Mouse (Mus musculus): ENCODE measurements around the gene Casz1.

Casz1 gene

DNA sequence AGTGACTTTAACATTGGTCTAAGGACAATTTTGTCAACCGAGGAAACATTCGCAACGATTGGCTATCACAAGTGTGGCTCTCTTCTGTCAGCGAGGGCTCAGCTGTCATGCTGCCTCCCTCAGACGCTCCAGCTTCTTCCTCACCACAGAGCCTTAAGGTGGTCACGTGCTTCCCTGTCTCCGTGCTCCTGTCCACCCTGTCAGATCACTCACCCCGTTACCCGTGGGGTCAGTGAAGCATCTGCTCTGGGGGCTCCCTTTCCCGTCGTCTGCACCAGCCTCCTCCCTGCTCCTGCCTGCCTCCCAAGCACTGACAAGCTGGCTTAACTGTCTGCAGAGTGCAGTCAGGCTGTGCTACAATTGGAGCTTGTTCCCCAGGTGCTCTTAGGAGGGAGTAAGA lies 175.6 kb downstream of the Casz1 start:
- DNase-seq, result no peak

GRCm38 (mm10) chr4:148982274-148982673 lies 178.0 kb downstream of the Casz1 start:
- DNase-seq, result no peak

- no peak for DNase-seq
Measured at GRCm38 (mm10) chr4:148984701-148985540, 180.7 kb downstream of the Casz1 start.

GRCm38 (mm10) chr4:148985541-148986476 lies 181.6 kb downstream of the Casz1 start:
- DNase-seq, result no peak

DNA sequence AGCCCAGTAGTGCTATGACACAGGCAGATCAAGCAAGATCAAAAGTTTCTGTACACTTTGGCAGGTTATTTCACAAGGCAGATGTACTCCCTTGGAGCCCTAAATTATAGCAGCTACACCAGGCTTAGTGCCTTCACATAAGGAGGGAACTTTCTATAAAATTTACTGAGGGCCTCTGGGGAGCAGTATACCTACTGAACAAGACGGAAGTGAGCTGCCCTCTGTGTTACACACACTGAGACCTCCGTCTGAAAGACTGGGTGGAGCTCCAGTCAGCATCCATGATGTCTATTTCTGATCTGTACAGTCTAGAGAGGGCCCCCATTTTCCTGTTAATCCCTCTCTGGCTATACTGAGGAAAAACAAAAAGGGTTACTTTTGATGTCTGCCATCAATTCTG lies 185.8 kb downstream of the Casz1 start:
- DNase-seq, result no peak

GRCm38 (mm10) chr4:148993948-148994347 lies 189.7 kb downstream of the Casz1 start:
- DNase-seq, result no peak

DNA sequence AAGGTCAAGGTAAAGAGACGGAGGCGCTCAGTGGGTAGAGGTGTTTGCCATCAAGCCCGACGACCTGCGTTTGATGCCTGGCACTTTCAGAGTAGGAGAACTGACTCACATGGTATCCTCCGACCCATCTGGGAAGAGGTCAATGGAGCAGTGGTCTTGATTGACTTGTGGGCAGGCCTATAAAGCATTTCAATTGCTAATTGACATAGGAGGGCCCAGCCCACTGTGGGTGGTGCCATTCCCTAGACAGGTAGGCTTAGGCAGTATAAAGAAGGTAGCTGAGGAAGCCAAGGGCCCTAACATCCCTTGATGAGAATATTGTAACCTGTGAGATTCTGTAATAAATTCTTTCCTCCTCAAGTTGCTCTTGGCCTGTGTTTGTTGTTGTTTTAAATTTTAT lies 196.5 kb downstream of the Casz1 start:
- no peak for DNase-seq

- DNase-seq, result no peak
Measured at GRCm38 (mm10) chr4:149001515-149001914, 197.3 kb downstream of the Casz1 start.

GRCm38 (mm10) chr4:149002441-149003093 lies 198.3 kb downstream of the Casz1 start:
- no peak for DNase-seq
